Mouse (Mus musculus) heart, adult 11 months (tissue): Measurements from ENCODE around the gene Eng.
A peak's percentile ranks its signal among the peaks of the same experiment; 100 is the strongest.

ENCODE experiments used
- DNase-seq: peaks from one replicate; pipeline ENCODE4 v3.0.0; 2022

Gene Eng

DNA sequence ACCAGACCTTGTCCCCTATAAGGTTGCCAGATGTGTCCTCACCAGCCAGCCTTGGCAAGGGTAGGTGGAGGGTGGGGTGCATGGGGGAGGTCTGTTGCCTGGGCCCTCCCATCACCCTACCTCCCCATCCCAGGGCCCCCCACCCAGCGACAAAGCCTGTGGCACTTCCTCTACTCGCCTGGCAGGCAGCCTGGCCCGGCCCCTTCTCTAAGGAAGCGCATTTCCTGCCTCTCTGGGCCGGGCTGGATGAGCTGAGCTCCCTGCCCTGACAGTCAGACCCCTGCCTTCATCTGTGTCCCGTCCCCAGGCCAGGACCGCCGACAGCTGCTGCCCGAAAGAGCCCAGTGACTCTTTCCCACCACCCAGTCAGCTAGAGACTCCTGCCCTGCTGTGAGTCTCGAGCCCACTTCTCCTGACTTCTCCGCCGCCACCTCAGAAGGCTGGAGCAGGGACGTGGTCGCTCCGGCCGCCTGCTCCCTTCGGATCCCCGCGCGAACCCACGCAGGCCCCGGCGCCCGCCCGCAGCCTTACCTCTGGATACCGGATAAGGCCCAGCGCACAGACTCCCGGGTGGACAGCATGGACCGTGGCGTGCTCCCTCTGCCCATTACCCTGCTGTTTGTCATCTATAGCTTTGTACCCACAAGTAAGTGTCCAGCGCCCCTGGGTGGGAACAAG lies at the start of gene Eng:
Gene Eng, plus strand, starts transcription at position 217 of the 678 bp plus-strand sequence.
- DNase-seq: peak; percentile 99

- DNase-seq: no peak
Observed at GRCm38 (mm10) chr2:32596725-32597124, 49.7 kb upstream of the Eng start.

GRCm38 (mm10) chr2:32597248-32597647 lies 49.1 kb upstream of the Eng start:
- DNase-seq: no peak

- DNase-seq: peak; percentile 94
Observed at GRCm38 (mm10) chr2:32597699-32598098, 48.7 kb upstream of the Eng start.

DNA sequence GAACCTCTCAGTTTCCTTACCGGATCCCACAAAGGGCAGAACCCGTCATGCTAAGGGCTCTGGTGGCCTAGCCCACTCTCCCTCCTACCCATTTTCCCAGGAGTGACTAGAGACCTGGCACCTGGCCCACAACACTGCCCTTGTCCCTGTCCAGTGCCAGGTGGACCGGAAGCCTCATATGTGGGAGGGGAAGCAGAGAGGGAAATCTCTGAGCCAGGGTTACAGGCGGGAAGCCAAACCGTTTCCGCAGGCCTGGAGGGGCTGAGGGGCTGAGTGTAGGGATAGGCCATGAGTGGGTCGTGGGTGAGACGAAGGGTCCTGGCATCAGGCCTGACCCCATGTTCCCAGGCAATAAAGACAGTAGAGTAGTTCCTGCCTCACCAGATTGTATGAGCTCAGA lies 47.9 kb upstream of the Eng start:
- DNase-seq: peak; percentile 98

DNA sequence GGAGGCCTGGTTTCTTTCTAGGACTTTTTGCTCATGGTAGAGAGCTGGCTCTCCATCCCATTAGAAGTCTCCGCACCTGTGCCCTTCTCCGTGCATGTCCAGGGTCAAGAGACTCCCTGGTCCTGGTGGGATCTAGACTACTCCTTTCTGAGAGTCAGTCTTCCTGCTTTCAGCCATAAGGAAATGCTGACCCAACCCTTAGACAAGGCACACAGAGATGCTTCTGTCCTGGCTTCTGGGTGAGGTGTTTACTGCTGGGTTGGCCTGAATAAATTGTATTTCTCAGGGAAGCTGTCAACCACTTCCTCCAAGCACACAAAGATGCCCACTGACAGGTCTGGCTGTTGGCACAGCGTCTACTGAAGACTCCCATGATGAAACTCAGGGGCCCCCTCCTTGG lies 47.0 kb upstream of the Eng start, which contains the start of gene St6galnac6:
Gene St6galnac6, plus strand, starts transcription at position 301 of the 400 bp plus-strand sequence.
- DNase-seq: no peak

DNA sequence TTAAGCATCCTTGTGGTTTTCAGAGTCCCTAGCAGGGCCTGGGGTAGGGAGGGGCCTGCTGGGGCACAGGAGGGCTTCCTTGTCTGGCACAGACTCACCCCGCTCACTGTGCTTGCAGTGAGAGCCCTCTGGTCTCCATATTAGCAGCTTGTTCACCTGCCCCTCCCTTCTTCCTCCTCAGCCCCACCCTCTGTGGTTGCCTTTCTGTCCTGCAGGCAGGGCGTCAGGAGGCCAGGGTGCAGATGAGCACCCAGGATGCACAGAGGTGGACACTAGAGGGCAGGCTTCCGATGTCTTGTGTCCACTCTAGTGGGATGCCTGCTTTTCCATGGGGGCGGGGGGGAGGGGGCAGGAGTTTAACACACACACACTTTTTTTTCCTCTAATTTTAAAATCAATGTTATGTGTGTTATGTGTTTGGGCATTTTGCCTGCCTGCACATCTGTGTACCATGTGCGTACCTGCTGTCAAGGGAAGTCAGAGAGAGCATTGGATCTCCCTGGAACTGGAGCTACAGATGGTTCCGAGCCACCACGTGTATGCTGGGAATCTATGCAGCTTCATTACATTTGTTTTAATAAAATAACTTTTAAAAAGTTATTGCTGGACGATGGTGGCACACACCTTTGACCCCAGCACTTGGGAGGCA lies 44.9 kb upstream of the Eng start:
- peak; percentile 97 for DNase-seq

DNA sequence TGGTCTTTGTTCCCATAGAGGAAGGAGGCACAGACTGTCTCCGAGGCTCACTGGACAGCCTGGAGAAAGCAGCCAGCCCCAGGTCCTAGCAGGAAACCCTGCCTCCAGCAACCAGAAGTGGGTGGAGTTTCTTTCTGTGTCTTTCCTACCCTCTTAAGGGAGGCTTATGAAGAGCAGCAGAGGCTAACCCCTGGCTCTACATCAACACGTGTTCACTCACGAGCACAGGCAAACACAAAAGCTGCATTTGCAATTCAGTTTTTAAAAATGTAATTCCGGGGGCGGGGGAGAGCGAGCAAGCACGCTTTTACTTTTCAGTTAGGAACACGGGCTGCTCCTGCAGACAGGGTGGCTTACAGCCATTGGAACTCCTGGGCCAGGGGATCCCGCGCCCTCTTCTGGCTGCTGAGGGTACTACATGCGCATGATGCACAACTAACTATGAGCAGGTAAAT lies 43.8 kb upstream of the Eng start:
- DNase-seq: peak; percentile 99

GRCm38 (mm10) chr2:32604631-32605030 lies 41.8 kb upstream of the Eng start:
- no peak for DNase-seq

DNA sequence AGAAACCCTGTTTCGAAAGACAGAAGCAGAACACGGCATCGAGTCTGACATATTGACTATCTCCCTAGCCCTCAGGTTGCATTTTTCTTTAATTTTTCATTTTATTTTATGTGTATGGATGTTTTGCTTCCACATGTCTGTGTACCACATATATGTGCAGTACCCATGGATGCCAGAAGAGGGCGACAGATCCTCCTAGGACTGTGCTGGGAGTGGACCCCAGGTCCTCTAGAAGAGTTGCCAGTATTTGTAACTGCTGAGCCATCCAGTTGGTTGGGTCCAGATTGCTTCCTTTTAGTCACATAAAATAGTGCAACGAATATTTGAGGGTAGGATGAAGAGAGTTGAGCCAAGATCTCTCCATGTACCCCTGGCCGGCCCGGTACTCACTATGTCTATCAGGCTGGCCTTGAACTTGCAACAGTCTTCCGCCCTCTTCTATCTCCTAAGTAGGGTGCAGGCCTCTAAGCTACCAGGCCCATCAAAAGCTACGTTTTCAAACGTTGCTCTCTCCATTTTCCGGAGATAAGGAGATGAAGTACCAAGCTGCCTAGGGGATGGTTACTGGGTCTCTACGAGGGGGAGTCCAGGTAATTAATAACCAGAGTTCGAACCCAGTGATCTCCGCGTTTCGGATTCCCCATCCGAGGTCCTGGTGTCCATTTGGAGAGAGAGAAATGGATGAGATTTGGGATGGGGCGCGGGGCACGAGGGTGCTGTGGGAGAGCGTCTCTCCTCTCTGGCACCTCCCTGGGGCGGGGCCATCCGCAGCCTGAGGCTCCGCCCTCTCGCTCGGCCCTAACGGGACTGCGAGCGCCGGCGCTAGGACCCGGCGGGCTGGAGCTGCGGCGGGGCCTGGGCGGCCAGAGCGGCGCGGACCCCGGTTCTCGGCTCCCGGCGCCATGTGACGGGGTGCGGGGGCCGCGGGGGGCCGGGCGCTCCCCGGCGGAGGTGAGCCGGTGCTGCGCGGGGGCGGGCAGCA lies 39.9 kb upstream of the Eng start:
- DNase-seq: peak; percentile 99

DNA sequence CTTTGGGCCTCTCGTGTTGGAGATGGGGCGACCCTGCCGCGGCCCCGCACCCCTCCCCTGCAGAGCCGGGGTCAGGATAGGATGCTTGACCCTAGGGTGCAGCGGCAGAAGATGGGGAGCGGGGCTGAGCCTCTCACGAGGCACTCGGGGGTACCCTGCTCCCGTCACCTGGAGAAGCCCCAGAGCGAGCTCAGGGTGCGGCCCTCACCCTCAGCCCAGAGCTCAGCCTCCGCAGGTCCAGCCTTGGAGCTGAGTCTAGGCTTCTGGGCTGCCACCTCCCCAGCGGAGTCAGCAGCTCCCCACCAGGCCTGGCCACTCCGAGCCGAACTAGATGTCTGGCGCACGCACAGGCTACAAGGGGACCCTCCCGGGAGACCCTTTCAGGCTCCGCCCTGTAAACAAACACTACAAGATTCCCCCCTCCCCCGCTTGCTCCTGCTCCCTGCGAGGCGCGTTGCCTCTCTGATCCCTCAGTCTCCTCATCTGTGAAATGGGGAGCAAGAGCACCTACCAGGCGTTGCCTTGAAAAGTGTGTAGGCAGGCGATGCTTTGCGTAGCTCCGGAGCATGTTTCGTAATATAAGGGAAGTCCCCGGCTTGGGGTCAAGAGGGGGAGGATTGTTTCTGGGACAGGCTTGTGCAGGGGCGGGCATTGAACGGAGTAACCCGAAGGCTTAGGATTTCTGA lies 39.0 kb upstream of the Eng start:
- peak; percentile 97 for DNase-seq

- peak; percentile 100 for DNase-seq
Observed at GRCm38 (mm10) chr2:32608141-32608777, 38.1 kb upstream of the Eng start.

- DNase-seq: no peak
Observed at GRCm38 (mm10) chr2:32608778-32609435, 37.5 kb upstream of the Eng start.

DNA sequence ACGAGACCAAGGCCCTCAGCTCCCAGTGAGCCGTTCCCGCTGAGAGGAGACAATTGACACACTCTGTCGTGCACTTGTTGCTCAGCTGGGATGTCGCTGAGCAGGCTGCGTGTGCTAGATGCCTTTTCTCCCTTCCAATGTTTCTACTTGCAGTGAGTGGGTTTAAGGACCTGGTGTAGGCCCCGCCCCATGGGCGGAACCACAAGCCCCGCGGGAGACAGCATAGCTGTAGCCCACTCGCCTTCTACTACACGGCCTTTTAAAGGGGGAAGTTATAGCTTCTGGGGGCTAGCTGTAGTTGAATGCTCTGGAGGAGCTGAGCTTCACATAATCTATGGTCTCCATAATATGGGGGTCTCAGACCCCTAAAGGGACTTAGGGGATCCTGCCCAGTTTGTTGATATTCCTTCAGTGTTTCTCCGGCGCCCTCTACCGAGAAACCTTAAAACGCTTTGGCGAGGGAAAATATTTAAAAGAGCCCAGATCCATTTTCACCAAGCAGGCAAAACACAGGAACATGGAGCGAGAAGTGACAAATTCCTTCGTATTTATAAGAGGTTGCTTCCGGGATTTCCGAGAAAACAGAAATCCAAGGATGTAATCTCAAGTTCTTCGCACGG lies 35.7 kb upstream of the Eng start:
- peak; percentile 96 for DNase-seq

DNA sequence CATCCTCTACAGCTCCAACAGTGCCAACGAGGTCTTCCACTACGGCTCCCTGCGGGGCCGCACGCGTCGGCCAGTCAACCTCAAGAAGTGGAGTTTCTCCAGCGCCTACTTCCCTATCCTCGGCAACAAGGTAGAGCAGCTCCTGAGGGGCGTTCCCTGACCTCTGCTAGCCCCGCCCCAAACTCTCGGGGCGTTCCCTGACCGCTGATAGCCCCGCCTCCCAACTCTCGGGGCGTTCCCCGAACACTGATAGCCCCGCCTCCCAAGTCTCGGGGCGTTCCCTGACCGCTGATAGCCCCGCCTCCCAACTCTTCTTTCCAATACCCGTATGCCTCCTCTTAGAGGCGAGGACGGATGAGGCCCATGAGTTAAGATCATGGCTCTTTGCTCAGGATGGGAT lies 34.1 kb upstream of the Eng start:
- DNase-seq: no peak

GRCm38 (mm10) chr2:32617109-32617508 lies 29.3 kb upstream of the Eng start:
- DNase-seq: no peak

- no peak for DNase-seq
Observed at GRCm38 (mm10) chr2:32617601-32618000, 28.8 kb upstream of the Eng start.

DNA sequence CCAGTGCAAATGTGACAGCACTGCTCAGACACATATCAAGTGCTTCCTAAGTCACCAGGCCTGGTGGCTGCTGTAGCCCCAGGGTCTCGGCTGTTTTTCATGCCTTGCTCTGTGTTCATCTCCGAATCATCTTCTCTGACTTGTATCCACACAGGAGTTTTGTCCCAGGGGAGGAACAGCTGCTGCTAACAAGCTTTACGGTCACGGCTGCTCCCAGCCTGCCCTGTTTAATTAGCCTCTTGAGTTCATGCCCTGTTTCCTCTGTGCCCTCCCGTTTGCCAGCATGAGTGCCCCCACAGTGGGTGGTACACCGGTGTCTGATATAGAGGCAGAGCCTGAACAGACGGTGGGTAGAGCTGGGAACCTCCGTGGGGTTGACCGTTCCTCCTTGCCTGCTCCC lies 28.3 kb upstream of the Eng start:
- no peak for DNase-seq

GRCm38 (mm10) chr2:32620682-32621516 lies 25.5 kb upstream of the Eng start:
- DNase-seq: peak; percentile 99

GRCm38 (mm10) chr2:32621517-32621859 lies 24.9 kb upstream of the Eng start, which contains the start of gene Ak1:
Ak1 (plus strand) TSS chr2:32621758.
- no peak for DNase-seq
